Mouse (Mus musculus) erythroblast, embryonic 14.5 days (primary cell): ENCODE data around the gene Tifa.

Experiments used
- GATA1 ChIP-seq: IDR thresholded peaks from 2 replicates; pipeline ENCODE4 v1.6.1; 2012; ENCODE audit warnings: low read length, inconsistent platforms, mixed read lengths
- TAL1 ChIP-seq: IDR thresholded peaks from 3 replicates; pipeline ENCODE4 v1.6.1; 2012; ENCODE audit warnings: low read length, inconsistent platforms, mixed read lengths

DNA sequence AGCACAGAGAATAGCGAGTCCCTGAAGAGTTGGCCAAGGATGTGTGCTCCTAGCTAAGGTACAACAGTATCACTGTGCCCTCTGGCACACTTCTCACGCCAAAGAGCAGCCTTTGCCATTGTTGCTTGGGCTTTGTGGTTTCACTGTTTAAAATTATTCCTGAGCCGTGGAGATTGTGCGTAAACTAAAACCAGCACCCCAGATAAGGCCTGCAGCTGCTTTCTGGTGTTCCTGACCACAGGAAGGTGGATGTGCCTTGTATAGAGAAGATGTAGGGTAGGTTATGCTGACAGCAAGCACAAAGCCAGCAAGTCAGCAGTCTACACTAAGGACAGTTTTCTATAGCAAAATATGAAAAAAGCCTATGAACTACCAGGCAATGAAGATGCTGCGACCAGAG, 31.6 kb downstream of the Tifa start:
- no peak for TF ChIP-seq GATA1
- no peak for TF ChIP-seq TAL1
